Mouse (Mus musculus) ES-Bruce4 (cell line): ENCODE data around the gene Rnf220.

Source experiments
- CTCF ChIP-seq: IDR thresholded peaks from one replicate; pipeline ENCODE4 v1.8.1; 2011; ENCODE audit warnings: low read depth, low read length
- EP300 ChIP-seq: IDR thresholded peaks from 2 replicates; pipeline ENCODE4 v1.6.1; 2011; ENCODE audit warnings: low read depth, low read length; ENCODE audit not compliant: insufficient read depth
- POLR2A ChIP-seq: IDR thresholded peaks from one replicate; pipeline ENCODE4 v1.8.1; 2011; ENCODE audit warnings: low read length; ENCODE audit not compliant: insufficient read depth

DNA sequence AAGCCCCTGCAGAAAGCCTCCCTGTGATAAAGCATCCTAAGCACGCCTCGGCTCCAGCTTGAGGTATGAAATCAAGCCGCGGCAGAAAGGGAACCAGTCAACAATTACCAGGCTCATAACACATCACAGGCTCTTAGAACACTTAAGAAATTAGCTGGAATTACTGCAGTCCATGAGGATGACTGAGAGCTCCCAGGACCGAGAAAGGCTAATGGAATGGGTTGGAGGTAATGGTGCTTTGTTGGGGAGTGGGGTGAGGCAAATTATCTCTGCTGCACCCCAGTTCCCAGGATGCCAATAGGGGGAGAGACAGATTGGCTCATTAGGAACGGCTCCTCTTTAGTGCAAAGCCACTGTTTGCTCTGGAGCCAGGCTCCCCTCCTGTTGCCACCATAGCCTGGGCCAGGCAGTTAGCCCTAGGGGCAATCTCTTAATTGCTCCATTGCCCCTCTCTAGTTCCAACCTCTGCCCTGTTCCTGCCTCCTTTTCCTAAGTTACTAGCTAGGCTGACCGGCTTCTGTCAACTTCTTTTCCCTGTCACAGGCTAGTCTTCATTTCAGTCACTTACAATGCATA is 262.6 kb downstream of the Rnf220 start:
- TF ChIP-seq POLR2A (no peak), CTCF (no peak), EP300 (no peak)
